Mouse (Mus musculus): ENCODE results near the gene Zcwpw1.

- TF ChIP-seq CTCF (IDR thresholded peaks at IDR 0.05; ENCODE audit: low read depth) (no peak), EP300 (IDR thresholded peaks at IDR 0.05; ENCODE audit: low read depth) (no peak)
Observed at GRCm38 (mm10) chr5:137775587-137776290, 11.9 kb upstream of the Zcwpw1 start.
